Mouse (Mus musculus) limb, embryonic 15.5 days (tissue): Measurements from ENCODE around the gene Elmod2. TPM values are rescaled to one million over a fixed set of nuclear protein-coding genes. Genes with fewer than 3 reads are reported as not detected.

ENCODE experiments used
- ATAC-seq: fragments of 200-750 bp; cut with Nextera tagmentation; 2 replicates; pipeline ENCODE4 v1.8.0; 2017; ENCODE audit warnings: low read depth, moderate TSS enrichment; ENCODE audit not compliant: insufficient number of reproducible peaks, low FRiP score, low TSS enrichment
- H3K27ac ChIP-seq: fragments of 300-500 bp; sonication (generic); 2 replicates; pipeline ENCODE4 v1.5.1; 2015; ENCODE audit warnings: moderate library complexity, mild to moderate bottlenecking, inconsistent platforms
- H3K27me3 ChIP-seq: fragments of 300-500 bp; sonication (generic); 2 replicates; pipeline ENCODE4 v1.6.1; 2015; ENCODE audit warnings: inconsistent platforms
- H3K36me3 ChIP-seq: fragments of 300-500 bp; sonication (generic); 2 replicates; pipeline ENCODE4 v1.6.1; 2015; ENCODE audit warnings: inconsistent platforms
- H3K4me1 ChIP-seq: fragments of 300-500 bp; sonication (generic); 2 replicates; pipeline ENCODE4 v1.6.1; 2015; ENCODE audit warnings: inconsistent platforms
- H3K4me2 ChIP-seq: fragments of 300-500 bp; sonication (generic); 2 replicates; pipeline ENCODE4 v1.6.1; 2015; ENCODE audit warnings: mild to moderate bottlenecking, inconsistent platforms
- H3K4me3 ChIP-seq: fragments of 300-500 bp; sonication (generic); 2 replicates; pipeline ENCODE4 v1.5.1; 2015; ENCODE audit warnings: mild to moderate bottlenecking, inconsistent platforms
- H3K9ac ChIP-seq: fragments of 300-500 bp; sonication (generic); 2 replicates; pipeline ENCODE4 v1.6.1; 2015; ENCODE audit warnings: inconsistent platforms
- H3K9me3 ChIP-seq: fragments of 300-500 bp; sonication (generic); 2 replicates; pipeline ENCODE4 v1.6.1; 2016; ENCODE audit warnings: inconsistent platforms
- WGBS: fragments of 180-500 bp; shearing (Covaris S2); methylation state at CpG from one replicate; pipeline ENCODE4 v1.1.7; 2015; 5-methylcytosine and 5-hydroxymethylcytosine counted together
- polyA plus RNA-seq: library from polyadenylated mRNA; unstranded; fragments of >200 nt; fragmentation: Nextera tagmentation; extraction: Ambion mirVana; gene quantifications from 2 replicates; pipeline ENCODE4 v1.2.1, GENCODE M21; 2015

Elmod2 gene
- polyA plus RNA-seq, 1 experiment from 2014 or later: 16.1 TPM

- no peak for ATAC-seq
- H3K36me3 ChIP-seq: peaks cover 6% of the 10 kb centered on the region; the same call in 1 of the 2 replicates
- 0 out of 2 replicates have a peak, but pooled peaks cover 2% of the 10 kb centered on the region for H3K4me1 ChIP-seq
- H3K27me3 ChIP-seq: no peaks in the 10 kb centered on the region
- H3K4me3 ChIP-seq: no peak overlapping the region
- H3K27ac ChIP-seq: no peak overlapping the region
- H3K9me3 ChIP-seq: no peaks in the 10 kb centered on the region
- H3K9ac ChIP-seq: no peak overlapping the region
- no peak overlapping the region for H3K4me2 ChIP-seq
- 53% methylated on average over 10 of the region's 10 CpGs for WGBS
These were observed 59.8 kb downstream of the Elmod2 start for GRCm38 (mm10) chr8:83272464-83272863.

GRCm38 (mm10) chr8:83271172-83271571 is 61.1 kb downstream of the Elmod2 start:
- no peak overlapping the region for H3K9ac ChIP-seq
- no peaks in the 10 kb centered on the region for H3K9me3 ChIP-seq
- no peak overlapping the region for H3K4me3 ChIP-seq
- WGBS: 92% methylated on average over 14 of the region's 14 CpGs
- no peak overlapping the region for H3K4me2 ChIP-seq
- H3K36me3 ChIP-seq: peaks cover 7% of the 10 kb centered on the region; the same call in 1 of the 2 replicates
- ATAC-seq: no peak
- H3K4me1 ChIP-seq: 0 out of 2 replicates have a peak, but pooled peaks cover 2% of the 10 kb centered on the region
- H3K27me3 ChIP-seq: no peaks in the 10 kb centered on the region
- H3K27ac ChIP-seq: no peak overlapping the region

Other genes with a start within 250 kb of the Elmod2 start
- 0.67 and 1.4 TPM in 2 replicates for gene Tbc1d9, start 167.1 kb downstream of the Elmod2 start, polyA plus RNA-seq
- 0.27 and 0.70 TPM in 2 replicates for gene Gm10645, start 166.3 kb downstream of the Elmod2 start, polyA plus RNA-seq
- not detected in 2 replicates for gene Ucp1, start 42.1 kb downstream of the Elmod2 start, polyA plus RNA-seq
- gene Mgat4d, start 16.0 kb upstream of the Elmod2 start, polyA plus RNA-seq: not detected in 2 replicates
- gene Clgn, start 57.4 kb upstream of the Elmod2 start, polyA plus RNA-seq: 0.24 and 0.36 TPM in 2 replicates
- gene Scoc, start 125.9 kb upstream of the Elmod2 start, polyA plus RNA-seq: 96.1 and 112 TPM in 2 replicates
- gene Olfr370, start 203.3 kb upstream of the Elmod2 start, polyA plus RNA-seq: not detected in 2 replicates
- gene Ndufb7, start 234.2 kb upstream of the Elmod2 start, polyA plus RNA-seq: 253 and 288 TPM in 2 replicates